Mouse (Mus musculus) mouse embryonic stem cell (cell line): Measurements from ENCODE around the gene Slc26a9.
"Not testable (repeated sequence)": the region's sequence is repeated elsewhere in the genome, so short reads cannot be mapped to it uniquely, and the experiment has no call there.

Source experiments
- in situ Hi-C, 2 experiments: fragments of 300-500 bp; cut with MboI; formaldehyde crosslinking; loops; 1 replicate in 1 of 2; 3 replicates in 1 of 2; pipeline ENCODE4 v1.14.3; 2019 to 2020; ENCODE audit warnings: low sequenced_read_pairs in 2 of 2, low pct_unique_long_range_greater_than_20kb in 1 of 2, mixed read lengths in 1 of 2; ENCODE audit not compliant: unreplicated experiment in 1 of 2

The Slc26a9 gene

DNA sequence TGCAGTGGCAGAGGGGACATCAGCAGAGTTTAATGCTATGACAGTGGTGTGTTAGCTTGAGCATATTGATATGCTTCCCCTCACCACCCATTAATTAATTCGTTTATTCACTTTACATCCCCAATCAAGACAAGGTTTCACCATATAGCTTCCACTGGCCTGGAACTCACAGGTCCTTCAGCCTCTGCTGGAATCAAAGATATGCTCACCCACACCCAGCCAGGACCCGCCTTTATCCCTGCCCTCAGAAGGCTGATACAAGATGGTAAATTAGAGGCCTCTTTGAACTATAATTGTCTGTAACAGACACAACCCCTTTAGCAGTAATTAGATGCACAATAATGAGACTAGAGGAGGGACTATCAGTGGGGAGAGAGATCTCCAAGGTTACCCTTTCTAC is 65.8 kb downstream of the Slc26a9 start:
- in situ Hi-C loops: no loop called here

DNA sequence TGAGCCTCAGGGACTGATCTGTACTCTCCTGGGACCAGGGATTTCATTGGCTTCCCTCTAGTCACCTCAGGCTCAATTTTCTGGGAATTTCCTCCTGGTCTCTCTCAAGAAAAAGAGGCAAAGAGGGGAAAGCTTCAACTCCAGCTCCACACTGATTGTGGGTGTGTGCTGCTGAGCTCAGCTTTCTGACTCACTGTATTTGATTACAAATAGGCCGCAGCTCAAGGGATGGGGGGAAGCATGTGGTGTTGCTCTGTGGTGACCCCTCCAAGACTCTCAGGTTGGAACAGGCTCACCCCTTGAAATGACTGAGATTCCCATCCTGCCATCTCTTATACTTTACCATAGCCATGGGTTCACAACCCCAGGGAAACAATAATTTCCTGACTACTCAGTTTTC is 67.6 kb downstream of the Slc26a9 start:
- in situ Hi-C loops: no loop called here

DNA sequence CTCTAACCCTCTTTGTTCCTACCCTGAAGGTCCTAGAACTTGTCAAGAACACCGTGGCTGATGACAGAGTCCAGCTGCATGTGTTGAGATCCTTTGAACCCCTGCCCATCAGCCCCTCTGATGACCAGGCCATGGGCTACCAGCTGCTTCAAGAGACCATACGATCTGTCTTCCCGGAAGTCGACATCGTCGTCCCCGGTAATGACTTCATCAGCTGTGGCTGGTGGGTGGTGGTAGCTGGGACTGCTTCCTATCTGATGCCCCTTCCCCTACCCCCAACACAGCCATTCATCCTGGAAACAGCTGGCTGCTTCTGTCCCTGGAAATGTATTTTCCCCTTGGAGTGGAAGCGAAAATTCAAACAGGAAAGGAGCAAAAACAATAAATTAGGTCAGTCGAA is 68.2 kb downstream of the Slc26a9 start:
- in situ Hi-C loops: no loop called here

DNA sequence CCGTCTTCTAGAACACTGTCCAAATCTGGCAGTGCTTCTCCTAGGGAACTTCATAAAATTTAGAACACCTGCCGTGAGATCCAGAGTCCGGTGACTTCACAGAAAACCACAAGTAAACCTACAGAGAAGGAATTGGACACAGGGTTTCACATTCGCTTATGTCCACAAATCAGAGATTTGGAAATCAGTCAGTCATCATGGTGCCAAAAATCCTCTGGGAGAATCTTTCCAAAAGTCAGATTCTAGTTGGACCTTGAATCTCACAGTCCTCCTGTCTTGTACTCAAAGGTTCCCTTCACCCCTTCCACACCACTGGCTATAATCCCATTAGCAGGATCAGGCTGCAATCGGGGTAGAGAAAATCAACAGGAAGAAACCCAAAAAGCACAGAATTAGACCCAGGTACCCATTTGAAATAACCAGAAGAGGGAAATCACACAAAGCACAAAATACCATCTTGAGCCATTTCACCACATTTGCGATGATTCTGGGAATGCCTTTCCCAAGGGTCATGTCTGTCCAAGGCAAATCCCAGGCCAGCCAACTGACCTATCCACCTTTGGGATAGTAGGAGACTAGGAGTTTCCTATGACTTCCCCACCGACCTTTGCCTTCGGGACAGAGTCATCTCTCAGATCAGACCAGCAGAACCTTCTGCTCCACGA is 68.9 kb downstream of the Slc26a9 start:
- in situ Hi-C loops: no loop called here

DNA sequence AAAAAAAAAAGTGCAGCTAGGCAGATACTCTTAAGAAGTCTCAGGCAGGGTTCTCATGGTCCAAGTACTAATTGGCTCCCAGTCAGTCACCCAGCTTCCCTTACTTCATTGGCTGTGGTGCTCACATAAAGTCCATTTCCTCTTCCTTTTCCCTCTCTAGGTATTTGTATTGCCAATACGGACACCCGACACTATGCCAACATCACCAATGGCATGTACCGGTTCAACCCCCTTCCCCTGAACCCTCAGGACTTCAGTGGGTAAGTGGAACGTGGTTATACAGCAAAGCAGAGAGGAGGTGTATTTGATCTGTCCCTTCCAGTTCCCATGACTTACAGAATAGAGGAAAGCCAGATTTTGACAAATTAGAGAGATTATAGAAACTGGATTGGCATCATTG is 69.9 kb downstream of the Slc26a9 start:
- in situ Hi-C loops: no loop called here

DNA sequence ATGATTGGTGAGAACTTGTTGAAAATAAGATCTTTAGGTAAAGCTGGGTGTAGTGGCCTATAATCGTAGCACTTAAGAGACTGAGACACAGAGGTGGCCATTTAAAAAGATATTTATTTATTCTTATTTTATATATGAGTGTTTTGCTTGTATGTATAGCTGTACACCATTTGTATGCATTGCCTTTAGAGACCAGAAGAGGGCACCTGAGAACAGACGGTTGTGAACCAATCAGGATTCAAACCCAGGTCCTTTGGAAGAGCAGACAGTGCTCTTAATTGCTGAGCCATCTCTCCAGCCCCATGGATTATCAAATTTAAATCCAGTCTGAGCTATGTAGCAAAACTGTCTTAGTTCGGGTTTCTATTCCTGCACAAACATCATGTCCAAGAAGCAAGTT is 70.4 kb downstream of the Slc26a9 start:
- in situ Hi-C loops: no loop called here

DNA sequence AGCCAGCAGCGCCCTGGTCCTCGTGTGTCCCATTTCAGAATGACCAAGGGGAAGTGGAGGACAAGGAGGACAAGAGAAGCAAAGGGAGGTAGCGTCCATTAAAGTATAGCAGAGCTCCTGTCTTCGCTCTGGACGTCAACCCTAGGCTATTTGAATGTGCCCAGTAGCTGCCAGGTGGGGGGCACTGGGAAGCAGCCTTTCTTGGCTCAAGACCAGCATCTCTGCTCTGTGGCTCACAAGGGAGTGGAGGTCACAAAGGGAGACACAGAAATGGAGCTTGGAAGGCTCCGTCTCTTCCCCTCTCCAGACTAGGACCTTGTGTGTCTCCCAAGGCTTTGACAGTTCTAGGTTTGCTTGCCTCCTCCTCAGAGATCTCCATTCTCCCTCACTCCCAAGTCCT is 73.1 kb downstream of the Slc26a9 start:
- in situ Hi-C loops: no loop called here

DNA sequence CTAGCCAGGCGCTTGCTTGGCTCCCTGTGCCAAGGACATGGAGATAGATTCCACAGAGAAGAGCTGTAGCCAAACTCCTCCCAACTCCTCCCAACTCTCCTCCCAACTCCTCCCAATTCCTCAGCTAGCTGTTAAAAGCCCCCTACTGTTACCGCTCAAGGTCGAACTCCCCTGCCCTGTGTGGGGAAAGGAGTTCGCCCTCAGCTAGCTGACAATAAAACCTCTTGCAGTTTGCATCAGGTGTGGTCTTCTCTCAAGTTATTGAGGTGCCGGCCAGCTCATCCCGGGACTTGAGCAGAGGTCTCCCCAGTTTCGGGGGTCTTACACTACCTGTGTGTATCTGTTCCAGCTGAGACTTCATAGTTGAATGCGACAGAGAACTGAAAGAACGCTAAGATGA is 76.5 kb downstream of the Slc26a9 start:
- in situ Hi-C loops: not testable (repeated sequence)

DNA sequence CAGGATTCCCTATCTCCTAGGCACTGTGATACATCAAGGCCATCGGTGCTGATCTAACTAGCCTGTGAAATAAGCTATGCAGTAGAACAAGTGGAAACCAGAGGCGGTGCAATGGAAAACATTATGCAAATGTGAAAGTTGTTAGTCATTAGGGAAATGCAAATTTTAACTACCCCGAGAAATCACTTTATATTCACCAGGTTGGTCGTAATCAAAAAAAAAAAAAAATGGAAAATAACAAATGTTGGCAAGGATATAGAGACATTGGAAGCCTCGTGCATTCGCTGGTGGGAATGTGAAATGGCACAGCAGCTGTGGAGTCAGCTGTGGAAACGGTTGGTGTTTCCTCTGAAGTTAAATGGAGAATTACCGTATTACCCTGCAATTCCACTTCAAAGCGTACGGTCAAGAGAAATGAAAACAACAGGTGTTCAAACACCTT is 77.1 kb downstream of the Slc26a9 start:
- in situ Hi-C loops: no loop called here
